Mouse (Mus musculus) liver, embryonic 11.5 days (tissue): ENCODE results near the gene Pik3c2b. TPM values are rescaled to one million over a fixed set of nuclear protein-coding genes. Genes with fewer than 3 reads are reported as not detected.

Experiments
- ATAC-seq: fragments of 200-750 bp; cut with Nextera tagmentation; replicated peaks from 2 replicates; pipeline ENCODE4 v1.8.0; 2017; ENCODE audit warnings: moderate number of reproducible peaks, mild to moderate bottlenecking, moderate TSS enrichment, moderate library complexity; ENCODE audit not compliant: low FRiP score
- DNase-seq: peaks from one replicate; pipeline ENCODE4 v3.0.0-alpha.2; 2017; ENCODE audit warnings: low spot score
- H3K27ac ChIP-seq: fragments of 300-500 bp; sonication (generic); 2 replicates; pipeline ENCODE4 v1.5.1; 2014; ENCODE audit warnings: mild to moderate bottlenecking, low read depth, low read length, control low read depth
- H3K27me3 ChIP-seq: fragments of 300-500 bp; sonication (generic); replicated peaks from 2 replicates; pipeline ENCODE4 v1.6.1; 2014; ENCODE audit warnings: low read length, mixed read lengths; ENCODE audit not compliant: control insufficient read depth, insufficient read depth
- H3K36me3 ChIP-seq: fragments of 300-500 bp; sonication (generic); 2 replicates; pipeline ENCODE4 v1.6.1; 2014; ENCODE audit warnings: mild to moderate bottlenecking, low read length, moderate library complexity, mixed read lengths; ENCODE audit not compliant: control insufficient read depth, insufficient read depth
- H3K4me1 ChIP-seq: fragments of 300-500 bp; sonication (generic); replicated peaks from 2 replicates; pipeline ENCODE4 v1.6.1; 2014; ENCODE audit warnings: low read length, mixed read lengths; ENCODE audit not compliant: control insufficient read depth, insufficient read depth
- H3K4me2 ChIP-seq: fragments of 300-500 bp; sonication (generic); 2 replicates; pipeline ENCODE4 v1.6.1; 2014; ENCODE audit warnings: mild to moderate bottlenecking, control low read depth, moderate library complexity
- H3K4me3 ChIP-seq: fragments of 300-500 bp; sonication (generic); 2 replicates; pipeline ENCODE4 v1.5.1; 2014; ENCODE audit warnings: low read depth, low read length, control low read depth
- H3K9ac ChIP-seq: fragments of 300-500 bp; sonication (generic); 2 replicates; pipeline ENCODE4 v1.6.1; 2014; ENCODE audit warnings: low read depth, low read length, control low read depth
- H3K9me3 ChIP-seq: fragments of 300-500 bp; sonication (generic); 2 replicates; pipeline ENCODE4 v1.6.1; 2016; ENCODE audit warnings: low read length, inconsistent platforms, mixed read lengths; ENCODE audit not compliant: control insufficient read depth
- WGBS: fragments of 180-500 bp; shearing (Covaris S2); extraction: QIAGEN DNeasy Blood & Tissue Kit; methylation state at CpG from one replicate; pipeline ENCODE4 v1.1.7; 2014; 5-methylcytosine and 5-hydroxymethylcytosine counted together
- polyA plus RNA-seq: library from polyadenylated mRNA; unstranded; fragments of >200 nt; fragmentation: Nextera tagmentation; extraction: Ambion mirVana; gene quantifications from 2 replicates; pipeline ENCODE4 v1.2.1, GENCODE M21; 2014

Pik3c2b gene
- polyA plus RNA-seq, 1 experiment from 2014 or later: 3.5 TPM

- no peaks in the 10 kb centered on the region for H3K27me3 ChIP-seq
- peak overlapping the region; percentile 88 for H3K4me2 ChIP-seq
- H3K9ac ChIP-seq: peak overlapping the region; percentile 100
- H3K36me3 ChIP-seq: peaks cover 37% of the 10 kb centered on the region
- 14% methylated on average over 4 of the region's 4 CpGs for WGBS
- H3K4me3 ChIP-seq: peak overlapping the region; percentile 99
- ATAC-seq (no peak), DNase-seq (no peak)
- H3K9me3 ChIP-seq: no peaks in the 10 kb centered on the region
- H3K27ac ChIP-seq: peak overlapping the region; percentile 54; the same call in 1 of the 2 replicates
- H3K4me1 ChIP-seq: peaks cover 24% of the 10 kb centered on the region
Observed at GRCm38 (mm10) chr1:133134071-133134470, 88.6 kb downstream of the Pik3c2b start.

- DNase-seq (no peak), ATAC-seq (no peak)
- Histone ChIP-seq H3K36me3 (peaks cover 39% of the 10 kb centered on the region), H3K4me3 (peak overlapping the region; percentile 99), H3K9me3 (no peaks in the 10 kb centered on the region), H3K27me3 (no peaks in the 10 kb centered on the region), H3K4me1 (peaks cover 19% of the 10 kb centered on the region), H3K4me2 (peak overlapping the region; percentile 88), H3K27ac (no peak overlapping the region), H3K9ac (peak overlapping the region; percentile 100)
- WGBS: 28% methylated on average over 4 of the region's 4 CpGs
Observed at GRCm38 (mm10) chr1:133134881-133135280, 89.4 kb downstream of the Pik3c2b start.

GRCm38 (mm10) chr1:133135808-133136207 lies 90.3 kb downstream of the Pik3c2b start:
- Histone ChIP-seq H3K4me1 (peaks cover 19% of the 10 kb centered on the region), H3K36me3 (peaks cover 47% of the 10 kb centered on the region), H3K27ac (no peak overlapping the region), H3K9ac (peak overlapping the region; percentile 22; the same call in 1 of the 2 replicates), H3K4me3 (peak overlapping the region; percentile 99), H3K4me2 (peak overlapping the region; percentile 88), H3K27me3 (no peaks in the 10 kb centered on the region), H3K9me3 (no peaks in the 10 kb centered on the region)
- DNase-seq: no peak
- WGBS: 62% methylated on average over 5 of the region's 5 CpGs
- ATAC-seq: no peak

GRCm38 (mm10) chr1:133138401-133138800 lies 92.9 kb downstream of the Pik3c2b start:
- Histone ChIP-seq H3K27me3 (no peaks in the 10 kb centered on the region), H3K36me3 (peaks cover 50% of the 10 kb centered on the region), H3K9ac (no peak overlapping the region), H3K27ac (no peak overlapping the region), H3K4me1 (peaks cover 19% of the 10 kb centered on the region), H3K4me2 (no peak overlapping the region), H3K9me3 (no peaks in the 10 kb centered on the region), H3K4me3 (no peak overlapping the region)
- ATAC-seq (no peak), DNase-seq (no peak)
- 87% methylated on average over 1 of the region's 1 CpGs for WGBS

- Histone ChIP-seq H3K4me2 (no peak overlapping the region), H3K36me3 (peaks cover 3% of the 10 kb centered on the region), H3K9ac (no peak overlapping the region), H3K4me3 (no peak overlapping the region), H3K27ac (no peak overlapping the region), H3K9me3 (peaks cover 2% of the 10 kb centered on the region; the same call in 1 of the 2 replicates), H3K4me1 (no peaks in the 10 kb centered on the region), H3K27me3 (no peaks in the 10 kb centered on the region)
- ATAC-seq (peak; percentile 51), DNase-seq (no peak)
- WGBS: 64% methylated on average over 22 of the region's 22 CpGs
Observed at GRCm38 (mm10) chr1:133146014-133147009, 100.8 kb downstream of the Pik3c2b start.

GRCm38 (mm10) chr1:133147324-133147723 lies 101.9 kb downstream of the Pik3c2b start:
- WGBS: 78% methylated on average over 5 of the region's 5 CpGs
- DNase-seq (no peak), ATAC-seq (no peak)
- H3K4me2 ChIP-seq: no peak overlapping the region
- H3K9ac ChIP-seq: no peak overlapping the region
- peaks cover 2% of the 10 kb centered on the region; the same call in 1 of the 2 replicates for H3K9me3 ChIP-seq
- H3K4me1 ChIP-seq: no peaks in the 10 kb centered on the region
- H3K27ac ChIP-seq: no peak overlapping the region
- H3K36me3 ChIP-seq: no peaks in the 10 kb centered on the region; the same call in 1 of the 2 replicates
- no peaks in the 10 kb centered on the region for H3K27me3 ChIP-seq
- no peak overlapping the region for H3K4me3 ChIP-seq

- H3K36me3 ChIP-seq: no peaks in the 10 kb centered on the region; the same call in 1 of the 2 replicates
- 90% methylated on average over 8 of the region's 8 CpGs for WGBS
- DNase-seq (no peak), ATAC-seq (no peak)
- H3K27me3 ChIP-seq: no peaks in the 10 kb centered on the region
- no peak overlapping the region for H3K4me3 ChIP-seq
- H3K27ac ChIP-seq: no peak overlapping the region
- H3K9ac ChIP-seq: no peak overlapping the region
- H3K4me2 ChIP-seq: no peak overlapping the region
- no peaks in the 10 kb centered on the region for H3K4me1 ChIP-seq
- peaks cover 2% of the 10 kb centered on the region; the same call in 1 of the 2 replicates for H3K9me3 ChIP-seq
Observed at GRCm38 (mm10) chr1:133148122-133148521, 102.7 kb downstream of the Pik3c2b start.

GRCm38 (mm10) chr1:133150556-133150955 lies 105.1 kb downstream of the Pik3c2b start:
- no peak overlapping the region for H3K4me2 ChIP-seq
- H3K9me3 ChIP-seq: peaks cover 2% of the 10 kb centered on the region; the same call in 1 of the 2 replicates
- no peak overlapping the region for H3K9ac ChIP-seq
- H3K27me3 ChIP-seq: no peaks in the 10 kb centered on the region
- no peak for DNase-seq
- H3K27ac ChIP-seq: no peak overlapping the region
- no peak for ATAC-seq
- no peaks in the 10 kb centered on the region for H3K4me1 ChIP-seq
- H3K4me3 ChIP-seq: no peak overlapping the region
- 91% methylated on average over 2 of the region's 2 CpGs for WGBS
- H3K36me3 ChIP-seq: no peaks in the 10 kb centered on the region
